Mouse (Mus musculus): ENCODE data around the gene Ugt1a6a.
"Not testable (repeated sequence)": the region's sequence is repeated elsewhere in the genome, so short reads cannot be mapped to it uniquely, and the experiment has no call there.

The Ugt1a6a gene

GRCm38 (mm10) chr1:88212341-88213045 lies 77.9 kb downstream of the Ugt1a6a start:
- DNase-seq (ENCODE audit: low spot score): peak; percentile 65

GRCm38 (mm10) chr1:88213061-88213460 lies 78.5 kb downstream of the Ugt1a6a start:
- DNase-seq (ENCODE audit: low spot score): no peak

- DNase-seq (ENCODE audit: low spot score): peak; percentile 54
Measured at GRCm38 (mm10) chr1:88213766-88214461, 79.3 kb downstream of the Ugt1a6a start.

- DNase-seq (ENCODE audit: low spot score): no peak
Measured at GRCm38 (mm10) chr1:88214462-88214952, 79.9 kb downstream of the Ugt1a6a start.

- no peak for DNase-seq (ENCODE audit: low spot score)
Measured at GRCm38 (mm10) chr1:88215466-88216380, 81.1 kb downstream of the Ugt1a6a start.

- peak; percentile 45 for DNase-seq (ENCODE audit: low spot score)
Measured at GRCm38 (mm10) chr1:88216551-88216950, 81.9 kb downstream of the Ugt1a6a start.

GRCm38 (mm10) chr1:88217144-88217543 lies 82.5 kb downstream of the Ugt1a6a start:
- DNase-seq (ENCODE audit: low spot score): peak; percentile 63

- no peak for DNase-seq (ENCODE audit: low spot score)
Measured at GRCm38 (mm10) chr1:88217576-88217975, 83.0 kb downstream of the Ugt1a6a start.

GRCm38 (mm10) chr1:88218051-88218450 lies 83.4 kb downstream of the Ugt1a6a start:
- DNase-seq (ENCODE audit: low spot score): peak; percentile 58

GRCm38 (mm10) chr1:88218591-88218990 lies 84.0 kb downstream of the Ugt1a6a start:
- no peak for DNase-seq (ENCODE audit: low spot score)

- no peak for DNase-seq (ENCODE audit: low spot score)
Measured at GRCm38 (mm10) chr1:88219054-88219453, 84.4 kb downstream of the Ugt1a6a start.

GRCm38 (mm10) chr1:88220336-88220735 lies 85.7 kb downstream of the Ugt1a6a start:
- peak; percentile 41 for DNase-seq (ENCODE audit: low spot score)

GRCm38 (mm10) chr1:88222216-88222615 lies 87.6 kb downstream of the Ugt1a6a start:
- DNase-seq (ENCODE audit: low spot score): no peak

GRCm38 (mm10) chr1:88223011-88223515 lies 88.5 kb downstream of the Ugt1a6a start:
- peak; percentile 39 for DNase-seq (ENCODE audit: low spot score)

- DNase-seq (ENCODE audit: low spot score): peak; percentile 47
Measured at GRCm38 (mm10) chr1:88223591-88223990, 89.0 kb downstream of the Ugt1a6a start.

GRCm38 (mm10) chr1:88224029-88224776 lies 89.6 kb downstream of the Ugt1a6a start:
- DNase-seq (ENCODE audit: low spot score): peak; percentile 60

GRCm38 (mm10) chr1:88225301-88225700 lies 90.7 kb downstream of the Ugt1a6a start:
- not testable (repeated sequence) for DNase-seq (ENCODE audit: low spot score)

- DNase-seq (ENCODE audit: low spot score): no peak
Measured at GRCm38 (mm10) chr1:88225741-88226140, 91.1 kb downstream of the Ugt1a6a start.

GRCm38 (mm10) chr1:88226670-88227379 lies 92.2 kb downstream of the Ugt1a6a start, which contains the start of gene Mroh2a:
Mroh2a (plus strand) TSS chr1:88226986.
- peak; percentile 40 for DNase-seq (ENCODE audit: low spot score)

- peak; percentile 40 for DNase-seq (ENCODE audit: low spot score)
Measured at GRCm38 (mm10) chr1:88227482-88227881, 92.9 kb downstream of the Ugt1a6a start.

Data from testis, postnatal 10 days (tissue).